Mouse (Mus musculus) CH12.LX (cell line): ENCODE measurements around the gene Ttc25. TPM values are rescaled to one million over a fixed set of nuclear protein-coding genes. Genes with fewer than 3 reads are reported as not detected.
"Not testable (repeated sequence)": the region's sequence is repeated elsewhere in the genome, so short reads cannot be mapped to it uniquely, and the experiment has no call there.

ENCODE experiments used
- DNase-seq: peaks from one replicate; pipeline ENCODE4 v3.0.0-alpha.2; 2013; ENCODE audit errors: extremely low read depth
- H3K27ac ChIP-seq: 2 replicates; pipeline ENCODE4 v1.5.1; 2012; ENCODE audit warnings: low read depth, mild to moderate bottlenecking, control low read depth, moderate library complexity; ENCODE audit not compliant: insufficient read depth
- H3K27me3 ChIP-seq: replicated peaks from 2 replicates; pipeline ENCODE3; 2012; ENCODE audit warnings: inconsistent platforms
- H3K36me3 ChIP-seq, 2 experiments: replicated peaks in 1 of 2; 2 replicates each; pipeline versions ENCODE3 to v1.6.1; 2012; ENCODE audit warnings: inconsistent platforms in 1 of 2, low read length in 1 of 2, mild to moderate bottlenecking in 1 of 2, mixed read lengths in 1 of 2, moderate library complexity in 1 of 2; ENCODE audit not compliant: control insufficient read depth in 1 of 2, insufficient read depth in 1 of 2
- H3K4me1 ChIP-seq, 2 experiments: 2 replicates each; pipeline ENCODE4 v1.6.1; 2012; ENCODE audit warnings: inconsistent platforms in 1 of 2, moderate library complexity in 1 of 2; ENCODE audit not compliant: insufficient read depth in 2 of 2, control insufficient read depth in 1 of 2
- H3K4me2 ChIP-seq: 2 replicates; pipeline ENCODE4 v1.6.1; 2012; ENCODE audit warnings: low read depth, mild to moderate bottlenecking, control low read depth; ENCODE audit not compliant: poor library complexity, insufficient read depth, severe bottlenecking
- H3K4me3 ChIP-seq, 3 experiments: fragments of 150-350 bp in 1 of 3; sonication (generic) in 1 of 3; replicated peaks in 1 of 3; 2 replicates each; pipeline versions ENCODE3 to v1.5.1; 2011 to 2012; ENCODE audit warnings: low read depth in 2 of 3, low read length in 2 of 3, mild to moderate bottlenecking in 2 of 3, moderate library complexity in 2 of 3, control low read depth in 1 of 3, improper control_type of control experiment in 1 of 3, inconsistent platforms in 1 of 3, mixed read lengths in 1 of 3; ENCODE audit not compliant: poor library complexity in 1 of 3
- H3K79me2 ChIP-seq: replicated peaks from 2 replicates; pipeline ENCODE4 v1.6.1; 2012; ENCODE audit warnings: mild to moderate bottlenecking, moderate library complexity; ENCODE audit not compliant: control insufficient read depth, poor library complexity, insufficient read depth, severe bottlenecking; ENCODE audit errors: extremely low read depth
- H3K9ac ChIP-seq: 2 replicates; pipeline ENCODE4 v1.6.1; 2012; ENCODE audit warnings: low read depth, mild to moderate bottlenecking, control low read depth, moderate library complexity; ENCODE audit not compliant: insufficient read depth
- H3K9me3 ChIP-seq: replicated peaks from 2 replicates; pipeline ENCODE3; 2012; ENCODE audit warnings: low read length, inconsistent platforms, mixed read lengths
- BHLHE40 ChIP-seq: IDR thresholded peaks from 2 replicates; pipeline ENCODE4 v1.6.1; 2011; ENCODE audit warnings: mild to moderate bottlenecking, low read depth, low read length, improper control_type of control experiment
- CHD1 ChIP-seq: IDR thresholded peaks from 2 replicates; pipeline ENCODE4 v1.6.1; 2012; ENCODE audit warnings: low read depth, low read length, improper control_type of control experiment, inconsistent platforms
- E2F4 ChIP-seq: IDR thresholded peaks from 2 replicates; pipeline ENCODE4 v1.6.1; 2011; ENCODE audit warnings: low read depth, low read length, improper control_type of control experiment; ENCODE audit not compliant: insufficient replicate concordance
- ETS1 ChIP-seq: conservative IDR thresholded peaks from 2 replicates; pipeline ENCODE4 v1.6.1; 2012; ENCODE audit warnings: low read depth, mild to moderate bottlenecking, inconsistent platforms, low read length, improper control_type of control experiment, moderate library complexity
- KAT2A ChIP-seq: IDR thresholded peaks from 2 replicates; pipeline ENCODE4 v1.6.1; 2012; ENCODE audit warnings: low read length, improper control_type of control experiment, inconsistent platforms; ENCODE audit not compliant: insufficient replicate concordance
- MYC ChIP-seq: IDR thresholded peaks from 2 replicates; pipeline ENCODE4 v1.6.1; 2011; ENCODE audit warnings: low read depth, mild to moderate bottlenecking, improper control_type of control experiment, low read length
- PAX5 ChIP-seq: IDR thresholded peaks from 2 replicates; pipeline ENCODE4 v1.6.1; 2012; ENCODE audit warnings: low read length, inconsistent platforms, mixed read lengths
- POLR2AphosphoS2 ChIP-seq: IDR thresholded peaks from 2 replicates; pipeline ENCODE4 v1.6.1; 2011; ENCODE audit warnings: low read depth, low read length, improper control_type of control experiment
- RAD21 ChIP-seq: IDR thresholded peaks from 2 replicates; pipeline ENCODE4 v1.6.1; 2011; ENCODE audit warnings: low read depth, mild to moderate bottlenecking, low read length, improper control_type of control experiment, moderate library complexity
- RCOR1 ChIP-seq: conservative IDR thresholded peaks from 2 replicates; pipeline ENCODE4 v1.6.1; 2012; ENCODE audit warnings: low read depth, mild to moderate bottlenecking, inconsistent platforms, low read length, improper control_type of control experiment
- SIN3A ChIP-seq: IDR thresholded peaks from 2 replicates; pipeline ENCODE4 v1.6.1; 2012; ENCODE audit warnings: low read length, improper control_type of control experiment, inconsistent platforms
- SMC3 ChIP-seq: IDR thresholded peaks from 2 replicates; pipeline ENCODE4 v1.6.1; 2011; ENCODE audit warnings: low read depth, low read length, improper control_type of control experiment
- USF1 ChIP-seq: IDR thresholded peaks from 2 replicates; pipeline ENCODE4 v1.6.1; 2014; ENCODE audit warnings: low read depth, mild to moderate bottlenecking, inconsistent platforms, low read length, improper control_type of control experiment
- USF2 ChIP-seq: conservative IDR thresholded peaks from 2 replicates; pipeline ENCODE4 v1.6.1; 2011; ENCODE audit warnings: low read depth, low read length, improper control_type of control experiment
- ZC3H11A ChIP-seq: IDR thresholded peaks from 2 replicates; pipeline ENCODE4 v1.6.1; 2012; ENCODE audit warnings: low read depth, mild to moderate bottlenecking, inconsistent platforms, low read length, improper control_type of control experiment
- ZMIZ1 ChIP-seq: IDR thresholded peaks from 2 replicates; pipeline ENCODE4 v1.6.1; 2012; ENCODE audit warnings: low read depth, mild to moderate bottlenecking, inconsistent platforms, low read length, improper control_type of control experiment
- dilution Hi-C: fragments of 300-500 bp; cut with MboI; formaldehyde crosslinking; loops from 2 replicates; pipeline ENCODE4 v1.14.3; 2020; ENCODE audit warnings: low sequenced_read_pairs; ENCODE audit not compliant: extremely low pct_unique_long_range_greater_than_20kb, extremely low pct_ligation_motif_present
- in situ Hi-C: fragments of 300-500 bp; cut with MboI; formaldehyde crosslinking; loops from 3 replicates; pipeline ENCODE4 v1.14.3; 2019; ENCODE audit warnings: low sequenced_read_pairs, low pct_ligation_motif_present, low pct_unique_long_range_greater_than_20kb, mixed read lengths
- polyA plus RNA-seq: library from polyadenylated mRNA; unstranded; fragments of >175 nt; gene quantifications from 2 replicates; pipeline ENCODE4 v1.2.1, GENCODE M21; 2012; ENCODE audit warnings: low read depth; ENCODE audit not compliant: insufficient read length
- total RNA-seq, 2 experiments: library from RNA; depleted of rRNA; stranded (reverse); fragments of 300-350 nt in 1 of 2; fragments of >200 nt in 1 of 2; gene quantifications; 2 replicates each; pipeline ENCODE4 v1.2.3; 2012 to 2014

The Ttc25 gene
- total and polyA plus RNA-seq, 3 experiments: 0.51 to 12.8 (median 1.3) TPM

DNA sequence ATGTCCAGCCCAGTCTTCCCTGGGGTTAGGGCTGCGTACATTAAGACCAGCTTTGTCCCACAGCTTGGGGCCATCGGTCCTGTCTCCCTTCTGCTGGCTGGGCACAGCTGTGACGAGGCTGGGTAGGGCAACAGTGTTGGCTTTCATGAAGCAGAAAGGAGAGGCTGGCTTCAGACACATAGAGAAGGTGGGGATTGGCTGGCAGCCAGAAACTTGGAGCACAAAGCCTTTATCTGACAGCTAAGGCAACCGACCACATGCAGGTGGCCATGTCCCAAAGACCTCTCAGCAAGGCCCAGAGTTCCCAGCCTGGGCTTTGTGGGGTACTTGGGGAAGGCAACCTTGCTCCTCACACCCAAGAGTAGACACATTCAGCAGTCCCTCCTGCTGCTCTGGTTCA, 36.3 kb downstream of the Ttc25 start:
- Histone ChIP-seq H3K9ac (no peak overlapping the region), H3K79me2 (peaks cover 27% of the 10 kb centered on the region), H3K4me3 (no peak overlapping the region), H3K27me3 (no peaks in the 10 kb centered on the region), H3K4me2 (no peak overlapping the region), H3K9me3 (no peaks in the 10 kb centered on the region), H3K4me1 (peaks cover 67 to 100% of the 10 kb centered on the region in 2 experiments), H3K36me3 (peaks cover 80 to 96% of the 10 kb centered on the region in 2 experiments), H3K27ac (peak overlapping the region; percentile 83)
- dilution Hi-C loops: no loop called here
- TF ChIP-seq KAT2A (no peak), SIN3A (no peak), ZMIZ1 (no peak), ZC3H11A (no peak), USF2 (no peak), ETS1 (no peak), RAD21 (no peak), CHD1 (no peak), USF1 (no peak), E2F4 (no peak), PAX5 (no peak), SMC3 (no peak), BHLHE40 (no peak)
- in situ Hi-C loops: no loop called here
- DNase-seq: no peak

- H3K27ac ChIP-seq: peak overlapping the region; percentile 83
- DNase-seq, H3K9me3 ChIP-seq, dilution Hi-C loops, H3K27me3 ChIP-seq, in situ Hi-C loops, H3K4me3 ChIP-seq: not testable (repeated sequence)
- H3K4me1 ChIP-seq: peaks cover 64 to 99% of the 10 kb centered on the region in 2 experiments
- H3K79me2 ChIP-seq: peaks cover 31% of the 10 kb centered on the region
- H3K36me3 ChIP-seq: peaks cover 83 to 96% of the 10 kb centered on the region in 2 experiments
- peak overlapping the region; percentile 11; the same call in 1 of the 2 replicates for H3K9ac ChIP-seq
- peak overlapping the region; percentile 67 for H3K4me2 ChIP-seq
- TF ChIP-seq RCOR1 (0 out of 2 replicates have a peak, but pooled peaks have one; percentile 12), POLR2AphosphoS2 (peak; percentile 52), MYC (0 out of 2 replicates have a peak, but pooled peaks have one; percentile 0), CHD1 (0 out of 2 replicates have a peak, but pooled peaks have one; percentile 67), ZMIZ1 (peak; percentile 53; the same call in 1 of the 2 replicates)
Measured at GRCm38 (mm10) chr11:100582413-100582812, 37.0 kb downstream of the Ttc25 start.
